Mouse (Mus musculus) gastrocnemius, postnatal 25 days (tissue): ENCODE results near the gene Sost. TPM values are rescaled to one million over a fixed set of nuclear protein-coding genes. Genes with fewer than 3 reads are reported as not detected.

Experiments used
- DNase-seq: peaks from one replicate; pipeline ENCODE4 v3.0.0; 2022
- total RNA-seq, 2 experiments: library from RNA; stranded (reverse); gene quantifications; 1 replicate in 1 of 2; 2 replicates in 1 of 2; pipeline ENCODE4 v1.2.3; 2021

Sost gene
- total RNA-seq, 2 experiments from 2014 or later = not detected

DNA sequence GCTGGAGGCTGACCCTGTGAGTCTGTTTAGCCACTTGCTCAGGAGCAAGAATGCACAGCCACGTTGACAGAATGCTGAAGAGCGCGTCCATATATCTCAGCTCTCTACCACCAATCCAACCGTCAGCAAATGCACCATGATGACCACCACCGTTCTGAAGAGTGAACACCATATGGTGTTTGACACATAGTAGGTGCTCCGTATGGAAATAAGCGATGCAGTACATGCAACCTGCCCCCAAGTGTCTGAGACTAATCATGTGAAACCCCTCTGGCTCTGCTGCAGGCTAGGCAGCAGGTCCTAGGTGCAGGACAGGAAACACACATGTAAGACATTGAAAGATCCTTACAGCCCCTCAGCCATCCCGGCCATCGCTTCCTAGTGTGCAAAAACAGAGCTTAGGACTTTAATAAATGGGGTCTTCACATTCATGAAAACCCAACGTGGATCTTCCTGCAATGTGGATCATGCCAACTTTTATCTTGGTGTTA, 16.7 kb upstream of the Sost start:
- DNase-seq = no peak

DNA sequence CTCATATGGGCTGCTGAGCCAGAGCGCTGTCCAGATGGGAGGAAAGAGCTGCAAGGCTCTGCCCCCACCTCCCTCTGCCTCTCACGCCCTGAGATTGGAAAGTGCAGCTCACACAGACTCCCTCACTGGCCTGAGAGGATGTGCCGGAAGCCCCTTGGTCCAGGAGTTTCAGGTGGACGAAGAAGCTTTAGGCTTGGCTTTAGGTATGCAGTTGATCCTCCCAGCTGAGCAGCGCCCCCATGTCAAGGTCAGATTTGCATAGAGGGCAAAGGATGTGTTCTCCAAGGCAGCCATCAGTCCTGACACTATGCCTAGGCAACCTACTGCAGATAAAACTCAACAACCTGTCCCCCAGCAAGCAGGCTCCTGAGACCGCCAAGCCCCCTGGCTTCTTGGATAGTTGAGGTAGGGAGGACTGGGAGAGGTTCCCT, 16.2 kb upstream of the Sost start:
- no peak for DNase-seq

DNA sequence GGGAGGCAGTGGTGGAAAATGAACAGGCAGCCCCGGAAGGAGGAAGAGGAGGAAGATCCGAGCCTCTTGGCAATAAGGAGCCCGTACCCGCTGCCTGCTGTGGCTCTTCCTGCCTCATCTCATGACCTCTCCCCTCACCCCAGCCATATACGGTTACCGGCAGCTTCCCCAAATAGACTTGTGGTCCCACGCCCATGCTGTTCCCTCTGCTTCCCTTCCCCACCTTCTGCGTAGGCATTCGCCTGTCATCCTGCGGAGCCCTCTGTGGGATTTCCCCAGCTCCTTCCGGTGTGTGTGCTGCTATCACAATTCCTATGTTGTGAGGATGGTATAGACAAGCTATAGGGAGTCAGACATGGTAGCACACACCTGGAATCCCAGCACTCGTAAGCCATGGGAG, 15.0 kb upstream of the Sost start:
- peak; percentile 57 for DNase-seq

DNA sequence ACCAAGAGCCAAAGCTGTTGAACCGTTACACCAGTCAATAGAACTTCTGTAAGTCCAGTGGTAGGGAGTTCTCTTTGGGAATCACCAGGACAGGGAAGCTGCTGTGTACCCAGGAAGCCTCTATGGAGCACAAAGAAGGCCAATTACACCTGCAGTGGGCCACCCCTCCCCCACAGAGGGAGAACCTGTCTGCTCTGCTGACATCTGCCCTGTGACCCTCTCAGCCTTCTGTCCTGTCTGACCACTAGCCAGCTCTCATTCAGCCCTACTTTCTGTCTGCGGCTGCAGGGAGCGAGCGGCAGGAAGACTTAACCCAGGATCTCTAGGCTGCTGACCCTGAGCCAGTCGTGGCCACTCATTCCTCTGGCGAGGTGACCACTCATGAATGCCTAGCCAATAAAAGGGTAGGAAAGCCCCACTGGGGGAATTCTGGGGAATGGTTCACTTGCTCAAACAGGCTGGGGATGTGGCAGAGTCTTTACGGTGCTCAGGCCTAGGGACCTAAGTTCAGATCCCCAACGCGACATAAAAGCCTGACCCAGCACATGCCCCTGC, 13.9 kb upstream of the Sost start:
- DNase-seq = no peak

DNA sequence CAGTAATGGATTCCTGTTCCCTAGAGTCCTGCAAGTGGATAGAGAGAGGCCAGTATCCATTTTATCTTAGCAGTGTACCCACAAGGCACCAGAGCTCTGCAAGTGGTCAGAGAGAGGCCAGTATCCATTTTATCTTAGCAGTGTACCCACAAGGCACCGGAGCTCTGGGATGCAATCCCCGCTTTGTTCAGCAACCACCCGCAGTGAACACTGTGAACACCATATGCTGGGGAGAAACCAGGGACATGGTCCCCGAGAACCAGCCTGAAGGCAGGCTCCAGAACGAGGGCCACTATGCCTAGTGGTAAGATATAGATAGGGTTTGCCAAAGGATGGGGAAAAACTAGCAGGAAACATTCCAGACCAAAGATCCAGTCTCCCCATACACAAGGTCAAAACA, 12.3 kb upstream of the Sost start:
- DNase-seq = no peak

DNA sequence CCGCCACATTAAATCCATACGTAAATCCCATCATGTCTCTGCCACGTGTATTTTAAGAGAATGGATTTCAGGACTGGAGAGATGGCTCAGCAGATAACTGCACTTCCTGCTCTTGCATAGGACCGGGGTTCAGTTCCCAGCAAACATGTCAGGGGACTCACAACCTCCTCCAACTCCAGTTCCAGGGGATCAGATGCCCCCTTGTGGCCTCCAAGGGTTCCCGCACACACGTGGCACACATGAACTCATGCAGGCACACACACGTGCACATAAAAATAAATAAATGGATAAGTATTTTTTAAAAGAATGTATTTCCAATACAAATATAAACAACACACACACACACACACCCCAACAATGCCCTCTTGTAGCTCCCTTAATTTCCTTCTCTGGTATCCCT, 10.1 kb upstream of the Sost start:
- DNase-seq = no peak

DNA sequence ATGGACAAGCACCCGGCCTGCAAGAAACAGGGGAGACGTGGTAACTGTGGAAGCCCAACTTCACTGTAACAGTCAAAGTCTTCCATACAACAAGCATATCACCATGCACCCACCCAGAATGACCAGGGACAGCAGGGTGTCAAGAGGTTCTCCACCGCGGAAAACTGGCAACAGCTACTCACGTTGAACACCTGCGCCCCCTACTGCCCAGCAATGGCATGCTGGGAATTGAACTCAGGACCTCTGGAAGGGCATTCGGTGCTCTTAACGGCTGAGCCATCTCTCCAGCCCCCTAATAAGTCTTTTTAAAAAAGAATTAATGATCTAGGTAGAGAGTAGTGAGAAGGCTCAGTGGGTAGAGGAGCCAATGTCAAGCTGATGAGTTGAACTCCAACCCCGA, 8.1 kb upstream of the Sost start:
- no peak for DNase-seq

DNA sequence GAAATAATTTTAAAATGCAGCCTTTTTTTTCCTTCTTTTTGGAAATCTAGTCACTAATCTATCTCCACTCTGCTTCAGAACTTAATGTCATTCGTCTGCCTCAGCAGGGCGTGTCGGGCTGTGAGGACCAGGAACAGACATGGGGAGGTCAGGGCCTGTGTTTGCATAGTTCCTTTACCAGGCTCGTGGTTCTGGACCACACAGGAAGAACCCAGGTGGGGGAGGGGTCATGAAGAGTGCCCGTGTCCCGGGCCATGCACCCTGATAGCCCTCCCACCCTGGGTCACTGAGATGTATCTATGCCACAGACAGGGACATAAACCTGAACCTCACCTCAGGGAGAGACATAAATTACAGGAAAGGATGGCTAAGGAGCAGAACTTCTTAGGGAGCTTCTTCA, 7.4 kb upstream of the Sost start:
- DNase-seq = no peak

DNA sequence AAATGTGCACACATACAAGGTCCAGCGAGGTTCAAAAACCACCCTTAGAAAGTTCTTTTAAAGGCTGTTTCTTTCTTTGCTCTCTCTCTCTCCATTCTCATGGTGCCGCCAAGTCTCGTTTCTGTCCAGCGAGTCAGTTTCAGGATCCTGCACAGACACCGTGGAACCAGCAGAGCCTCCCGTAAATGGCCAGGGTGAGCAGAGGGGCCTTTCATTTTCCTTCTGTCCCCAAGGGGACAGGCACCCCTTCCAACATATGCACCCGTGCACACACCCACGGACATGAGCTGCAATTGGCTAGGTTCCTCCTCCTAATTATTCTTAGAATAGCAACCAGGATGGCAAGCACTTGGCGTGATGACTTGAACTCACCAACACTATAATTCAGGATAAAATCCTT, 6.7 kb upstream of the Sost start:
- no peak for DNase-seq

DNA sequence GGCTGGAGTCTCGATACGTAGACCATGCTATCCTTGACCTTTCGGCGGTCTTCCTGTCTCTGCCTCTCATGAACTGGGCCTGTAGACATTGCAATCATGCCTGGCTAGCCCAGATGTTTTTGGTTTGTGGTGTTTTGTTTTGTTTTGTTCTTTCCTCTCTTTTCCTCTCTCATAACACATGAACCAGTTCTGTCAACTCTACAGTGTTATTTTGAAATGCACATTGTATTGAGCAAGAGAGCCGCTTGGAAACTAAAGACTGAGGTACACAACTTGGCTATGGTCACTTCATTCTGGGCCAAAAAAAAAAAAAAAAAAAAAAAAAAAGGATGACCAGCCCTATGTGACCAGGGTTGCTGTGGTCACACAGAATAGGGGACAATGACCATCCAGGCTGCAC, 5.8 kb upstream of the Sost start:
- no peak for DNase-seq

DNA sequence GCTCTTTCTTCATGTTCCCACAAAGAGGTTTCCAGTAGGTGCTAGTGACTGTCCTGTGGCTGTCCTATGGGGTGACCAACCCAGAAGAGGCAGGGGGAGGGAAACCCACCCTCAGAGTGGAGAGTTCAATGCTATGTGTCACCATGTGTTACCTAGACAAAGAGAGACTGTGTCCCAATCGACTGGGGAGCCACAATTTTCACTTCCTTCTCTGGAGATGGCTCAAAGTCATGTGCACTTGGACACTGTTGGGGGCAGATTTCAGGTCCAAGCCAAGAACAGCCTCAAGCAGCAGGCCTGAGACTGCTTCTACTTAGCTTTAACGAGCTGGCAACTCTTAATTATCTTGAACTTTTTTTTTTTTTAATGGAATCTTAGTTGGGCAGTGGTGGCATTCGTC, 5.3 kb upstream of the Sost start:
- no peak for DNase-seq

DNA sequence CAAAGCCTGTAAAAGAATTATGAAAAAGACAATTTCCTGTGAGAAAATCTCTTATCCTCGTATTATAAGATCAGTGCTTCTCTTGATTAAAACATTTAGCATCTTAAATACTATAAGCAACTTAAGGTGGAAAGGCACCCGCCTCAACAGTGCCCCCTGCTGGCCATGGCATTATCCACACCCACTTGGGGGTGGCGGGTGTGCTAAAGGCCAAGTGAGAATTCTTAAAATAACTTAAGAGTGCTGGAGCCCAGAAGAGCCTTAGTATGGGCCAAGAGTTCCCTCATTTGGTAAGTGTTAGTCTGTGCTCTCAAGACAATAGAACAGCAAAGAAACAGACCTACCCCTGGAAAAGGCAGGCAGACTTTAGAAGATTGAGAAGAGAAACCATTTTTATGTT, 4.6 kb upstream of the Sost start:
- DNase-seq = no peak

DNA sequence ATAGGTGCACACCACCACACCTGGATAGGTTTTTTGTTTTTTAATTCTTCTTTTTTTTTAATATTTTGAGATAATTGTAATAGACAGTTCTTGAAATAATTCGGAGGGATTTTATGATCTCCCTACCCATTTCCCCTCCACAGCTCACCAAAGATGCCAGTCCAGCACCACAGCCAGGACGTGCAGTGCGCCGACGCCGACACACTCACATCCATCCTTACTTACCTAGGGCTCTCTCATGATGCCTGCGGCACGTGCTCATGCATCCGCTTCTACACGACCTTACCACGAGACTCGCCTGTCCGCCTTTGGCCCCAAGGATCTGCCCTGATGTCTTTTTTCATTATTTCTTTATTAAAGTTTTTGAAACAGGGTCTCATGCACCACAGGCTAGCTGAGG, 3.0 kb upstream of the Sost start:
- DNase-seq = no peak

DNA sequence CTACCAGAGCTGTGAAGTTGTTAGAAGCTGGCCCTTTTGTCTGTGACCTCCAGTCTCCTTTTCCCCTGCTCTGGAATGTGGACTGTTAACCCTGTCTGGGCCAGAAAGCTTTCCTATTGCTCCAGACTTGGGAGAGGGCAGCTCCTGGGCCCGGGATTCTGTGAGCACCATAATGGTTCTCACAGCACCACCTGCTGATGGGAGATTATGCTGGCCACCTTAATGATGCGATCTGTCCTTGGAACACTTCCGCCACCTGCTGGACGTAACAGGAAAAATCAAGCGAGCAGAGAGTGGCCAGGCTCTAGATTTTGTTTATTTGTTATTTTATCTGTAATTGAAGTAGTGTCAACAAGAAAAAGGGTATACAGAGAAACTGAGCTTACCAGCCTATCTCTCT, 2.0 kb upstream of the Sost start:
- peak; percentile 55 for DNase-seq

DNA sequence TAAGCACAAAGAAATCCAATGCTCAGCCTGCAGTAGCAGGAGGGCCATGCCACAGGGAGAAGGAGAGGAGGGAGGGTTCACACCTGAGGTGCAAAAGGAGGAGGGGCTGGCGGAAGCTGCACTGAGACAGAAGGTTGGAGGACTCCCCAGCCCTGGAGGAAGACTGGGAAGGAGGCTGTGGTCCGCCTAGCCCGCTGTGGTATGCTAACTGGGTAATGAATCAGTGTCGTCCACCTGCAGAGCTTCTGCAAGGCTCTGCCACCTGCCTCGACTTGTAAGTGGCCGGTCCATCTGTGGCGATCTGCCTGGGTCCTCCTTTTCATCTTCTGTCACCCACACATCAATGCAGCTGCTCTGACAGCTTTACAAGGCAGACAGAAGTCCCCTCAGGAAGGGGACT, 1.5 kb upstream of the Sost start:
- DNase-seq = no peak

DNA sequence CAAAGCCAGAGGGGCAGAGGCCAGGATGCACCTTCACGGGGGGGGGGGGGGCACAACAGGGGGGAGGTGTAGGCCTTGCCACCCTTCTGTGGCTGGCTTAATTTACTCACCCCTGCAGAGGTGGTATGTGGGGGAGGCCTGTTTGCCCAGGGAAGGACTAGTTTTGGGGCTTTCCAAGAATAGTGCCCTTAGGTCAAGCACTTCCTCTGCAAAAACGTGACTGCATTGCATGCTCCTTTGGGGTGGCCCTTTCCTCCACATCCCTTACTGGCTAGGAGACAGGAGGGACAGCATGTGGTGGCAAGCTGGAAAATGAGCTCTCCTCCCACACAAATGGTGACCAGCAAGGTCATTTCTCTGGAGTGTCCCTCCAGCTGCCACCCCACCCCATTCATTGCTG, 1.3 kb downstream of the Sost start:
- DNase-seq = no peak

DNA sequence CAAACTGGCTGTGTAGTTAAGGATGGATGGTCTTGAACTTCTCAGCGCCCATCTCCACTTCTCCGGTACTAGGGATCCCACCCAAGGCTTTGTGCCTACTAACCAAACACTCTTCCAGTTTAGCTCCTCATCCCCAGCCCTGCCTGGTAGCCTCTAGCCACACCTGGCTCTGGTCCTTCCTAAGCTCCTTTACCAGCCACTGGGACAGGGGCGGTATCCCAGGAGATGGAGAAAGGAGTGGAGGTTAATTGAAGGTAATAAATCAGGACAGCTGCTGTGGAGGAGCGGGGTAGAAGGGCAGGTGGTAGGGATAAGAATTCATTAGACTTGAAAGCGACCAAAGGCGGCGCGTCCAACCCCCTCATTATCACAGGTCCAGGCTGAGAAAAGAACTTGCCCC, 2.2 kb downstream of the Sost start:
- DNase-seq = no peak

DNA sequence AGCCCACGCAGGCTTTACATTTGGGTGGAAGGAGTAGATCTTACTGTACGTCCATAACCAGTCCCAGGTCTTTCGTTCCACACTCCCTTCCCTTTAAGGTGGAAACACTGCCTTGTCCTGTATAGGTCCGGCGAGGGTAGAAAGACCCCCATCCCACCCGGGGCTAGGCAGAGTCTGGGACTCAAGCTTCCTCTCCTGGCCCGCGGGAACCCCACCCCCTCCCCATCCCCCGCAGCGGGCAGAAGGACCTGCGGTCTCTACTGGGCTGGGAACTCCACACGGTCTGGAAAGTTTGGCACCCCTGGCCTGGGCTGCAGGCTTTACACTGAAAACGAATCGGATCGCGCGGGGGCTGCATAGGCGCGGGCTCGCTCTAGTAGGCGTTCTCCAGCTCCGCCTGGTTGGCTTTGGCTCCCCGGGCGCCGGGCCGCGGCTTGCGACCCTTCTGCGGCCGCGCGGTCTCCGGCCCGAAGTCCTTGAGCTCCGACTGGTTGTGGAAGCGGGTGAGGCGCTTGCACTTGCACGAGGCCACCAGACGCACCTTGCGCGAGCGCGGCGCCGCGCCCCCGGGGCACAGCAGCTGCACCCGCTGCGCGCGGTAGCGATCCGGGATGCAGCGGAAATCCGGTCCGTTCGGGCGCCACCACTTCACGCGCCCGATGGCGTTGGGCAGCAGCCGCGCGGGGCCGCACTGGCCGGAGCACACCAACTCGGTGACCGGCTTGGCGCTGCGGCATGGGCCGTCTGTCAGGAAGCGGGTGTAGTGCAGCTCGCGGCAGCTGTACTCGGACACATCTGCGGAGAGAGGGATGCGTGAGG, 3.1 kb downstream of the Sost start:
- DNase-seq = no peak

DNA sequence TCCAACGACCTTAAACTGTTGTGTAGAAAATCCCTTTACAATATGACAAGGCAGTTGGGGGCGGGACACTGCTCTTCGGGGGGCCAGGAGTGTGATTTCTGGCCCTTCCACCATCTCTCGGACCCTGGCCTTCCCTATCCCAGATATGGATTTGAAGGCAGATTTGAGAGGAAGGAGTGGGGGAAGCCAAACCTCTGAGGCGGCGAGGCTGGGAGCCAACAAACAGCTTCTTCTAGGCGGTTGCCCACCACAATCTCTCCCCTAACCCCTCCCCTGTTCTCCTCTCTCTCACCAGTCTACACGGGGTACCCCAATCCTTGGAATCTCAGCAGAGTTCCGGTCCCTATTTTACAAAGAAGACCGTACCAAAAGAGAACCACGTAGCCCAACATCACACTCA, 3.8 kb downstream of the Sost start:
- no peak for DNase-seq

DNA sequence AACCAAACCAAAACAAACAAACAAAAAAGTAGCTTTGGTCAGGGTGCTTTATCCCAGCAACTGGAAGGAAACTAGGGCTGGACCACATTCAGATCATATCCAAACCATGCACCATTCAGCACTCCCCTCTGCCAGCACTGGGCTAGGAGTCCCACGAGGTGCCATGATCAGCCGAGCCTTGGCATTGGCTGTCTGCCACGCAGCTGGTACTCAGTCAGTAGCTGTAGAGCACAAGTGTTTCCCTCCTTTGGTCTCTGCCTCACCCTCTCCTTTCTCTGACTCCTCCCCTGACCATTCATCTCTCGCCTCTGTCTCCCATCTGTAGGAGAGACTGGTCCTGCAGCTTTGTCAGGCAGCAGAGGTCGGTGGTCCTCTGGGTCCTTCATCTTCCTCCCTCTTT, 9.3 kb downstream of the Sost start:
- DNase-seq = no peak

DNA sequence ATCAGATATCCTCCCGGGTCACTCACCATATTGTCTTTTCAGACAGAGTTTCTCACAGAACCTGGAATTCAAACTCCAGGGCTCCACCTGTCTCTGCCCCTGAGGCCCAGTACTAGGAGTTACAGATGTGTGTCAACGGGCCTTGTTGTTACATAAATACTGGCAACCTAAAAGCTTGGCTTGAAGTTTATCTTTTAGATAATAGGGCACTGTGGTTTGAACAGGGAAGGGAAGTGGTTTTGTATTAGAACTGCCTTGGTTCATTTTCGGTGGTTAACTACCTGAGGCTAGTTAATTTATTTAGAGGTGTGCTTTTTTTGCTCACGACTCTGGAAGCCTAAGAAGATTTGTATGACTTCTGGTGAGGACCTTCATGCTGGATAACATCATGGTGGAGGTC, 13.4 kb downstream of the Sost start:
- DNase-seq = no peak

DNA sequence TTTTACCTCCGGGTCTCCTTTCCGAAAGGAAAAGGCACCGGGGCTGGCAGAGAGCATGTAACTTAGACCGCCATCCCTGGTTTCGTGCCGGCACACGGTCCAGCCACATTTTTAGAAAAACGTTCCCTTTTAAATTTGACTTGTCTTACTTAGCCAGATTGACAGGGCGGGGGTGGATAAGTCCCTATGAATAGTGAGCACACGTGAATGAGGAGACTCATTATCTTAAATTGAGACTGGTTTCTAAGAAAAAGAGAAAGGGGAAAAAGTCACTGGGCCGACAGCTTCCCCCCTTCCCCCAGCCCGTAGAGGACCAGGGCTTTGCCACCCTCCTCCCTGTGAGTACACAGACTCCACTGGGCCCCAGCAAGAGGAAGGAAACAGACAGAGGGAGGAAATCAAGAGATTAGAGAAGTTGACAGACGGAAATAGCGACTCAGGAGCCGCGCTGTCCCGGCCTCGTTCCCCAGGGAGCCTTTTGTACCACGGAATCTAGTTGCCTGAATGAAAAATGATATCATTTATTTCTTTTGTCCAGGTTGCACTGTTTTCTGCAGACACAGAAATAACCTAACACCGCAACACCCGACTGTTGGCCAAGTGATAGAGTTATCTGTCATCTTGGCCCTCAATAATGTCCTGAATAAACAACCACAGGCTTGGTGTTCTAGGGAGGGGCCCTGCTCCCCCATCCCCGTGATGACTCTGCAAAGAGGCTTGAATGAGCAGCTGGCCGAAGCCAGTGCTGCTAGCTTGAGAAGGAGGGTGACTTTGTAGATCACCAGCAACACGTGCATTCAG, 14.1 kb downstream of the Sost start:
- DNase-seq = no peak

DNA sequence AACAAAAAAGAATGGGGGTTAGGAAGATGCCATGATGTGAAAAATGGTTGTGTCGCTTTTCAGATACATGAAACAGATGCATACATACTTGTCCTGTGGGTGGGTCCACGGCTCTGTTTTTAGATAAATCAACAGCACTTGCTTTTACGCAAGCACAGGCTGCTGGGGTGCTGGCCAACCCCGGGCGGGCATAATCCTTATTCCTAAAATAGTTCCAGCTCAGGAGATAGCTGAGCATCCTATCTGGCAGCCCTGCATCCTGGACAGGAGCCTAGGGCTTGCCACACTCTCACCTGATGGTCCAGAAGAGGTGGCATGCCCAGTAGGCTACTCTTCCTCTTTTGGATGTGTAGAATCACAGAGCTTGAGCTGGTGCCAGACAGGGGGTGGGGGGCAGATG, 16.8 kb downstream of the Sost start:
- no peak for DNase-seq
